Mouse (Mus musculus): ENCODE data around the gene Acot7.

The Acot7 gene

DNA sequence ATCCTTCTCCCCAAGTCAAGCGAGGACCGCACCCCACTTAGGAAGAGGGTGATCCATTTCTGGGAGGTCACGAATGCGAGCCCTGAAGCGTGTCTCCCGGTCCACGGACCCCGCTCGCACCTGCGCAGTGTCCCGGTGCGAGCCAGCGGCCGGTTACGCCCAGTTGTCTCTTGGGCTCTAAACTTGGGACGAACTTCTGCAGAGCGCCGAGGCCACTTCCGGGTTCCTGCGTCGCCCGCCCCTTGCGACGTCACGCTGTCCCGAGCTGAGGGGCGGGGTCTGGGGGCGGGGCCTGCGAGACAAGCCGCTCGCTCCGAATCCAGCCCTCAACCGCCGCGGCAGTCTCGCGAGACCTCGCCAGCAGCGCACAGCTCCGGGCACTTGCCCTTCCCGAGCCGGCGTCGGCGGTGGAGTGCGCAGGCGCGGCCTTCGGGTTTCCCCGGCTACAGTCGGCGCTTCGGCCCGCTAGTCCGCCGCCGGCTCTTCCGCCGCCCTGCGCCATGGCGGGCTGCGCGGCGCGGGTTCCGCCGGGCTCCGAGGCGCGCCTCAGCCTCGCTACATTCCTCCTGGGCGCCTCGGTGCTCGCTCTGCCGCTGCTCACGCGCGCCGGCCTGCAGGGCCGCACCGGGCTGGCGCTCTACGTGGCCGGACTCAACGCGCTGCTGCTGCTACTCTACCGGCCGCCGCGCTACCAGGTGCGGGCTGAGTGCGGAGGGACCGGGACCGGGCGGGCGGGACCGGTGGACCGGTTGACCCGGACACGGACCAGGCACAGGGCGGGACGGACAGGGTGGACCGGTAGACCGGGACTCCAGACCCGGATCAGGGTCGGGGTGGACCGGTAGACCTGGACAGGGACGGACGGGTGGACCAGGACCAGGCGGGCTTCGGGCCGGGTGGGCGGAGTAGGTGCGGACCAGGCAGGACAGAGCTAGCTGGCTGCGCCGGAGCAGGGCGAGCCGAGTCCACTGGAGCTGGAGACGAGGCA lies 119.2 kb downstream of the Acot7 start, which contains the start of gene Icmt:
Gene Icmt, plus strand, starts transcription at position 354 of the 988 bp plus-strand sequence.
- peak; percentile 87 for DNase-seq (ENCODE audit: low spot score)

- DNase-seq (ENCODE audit: low spot score) = no peak
These were observed 120.9 kb downstream of the Acot7 start for GRCm38 (mm10) chr4:152298836-152299235.

GRCm38 (mm10) chr4:152300375-152300774 lies 122.4 kb downstream of the Acot7 start:
- no peak for DNase-seq (ENCODE audit: low spot score)

GRCm38 (mm10) chr4:152302012-152302411 lies 124.1 kb downstream of the Acot7 start:
- DNase-seq (ENCODE audit: low spot score) = no peak

DNA sequence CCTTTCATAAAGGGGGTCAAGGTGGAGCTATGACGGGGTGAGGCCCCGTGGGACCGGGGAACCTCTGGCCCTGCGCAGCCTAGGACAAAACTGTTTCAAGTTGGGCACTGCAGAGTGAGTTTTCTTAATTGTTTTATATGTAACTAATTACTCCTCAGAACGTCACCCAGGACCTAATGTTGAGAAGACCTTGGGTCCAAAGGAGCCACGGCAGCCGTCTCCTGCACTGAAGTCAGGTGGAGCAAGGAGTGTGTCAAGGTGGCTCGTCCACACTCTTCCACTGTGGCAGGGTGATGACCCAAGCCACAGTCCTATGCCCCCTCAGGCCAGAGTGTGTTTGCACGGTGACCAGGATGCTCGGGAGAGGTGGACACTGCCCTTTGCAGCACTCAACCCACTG lies 125.2 kb downstream of the Acot7 start:
- DNase-seq (ENCODE audit: low spot score) = no peak

DNA sequence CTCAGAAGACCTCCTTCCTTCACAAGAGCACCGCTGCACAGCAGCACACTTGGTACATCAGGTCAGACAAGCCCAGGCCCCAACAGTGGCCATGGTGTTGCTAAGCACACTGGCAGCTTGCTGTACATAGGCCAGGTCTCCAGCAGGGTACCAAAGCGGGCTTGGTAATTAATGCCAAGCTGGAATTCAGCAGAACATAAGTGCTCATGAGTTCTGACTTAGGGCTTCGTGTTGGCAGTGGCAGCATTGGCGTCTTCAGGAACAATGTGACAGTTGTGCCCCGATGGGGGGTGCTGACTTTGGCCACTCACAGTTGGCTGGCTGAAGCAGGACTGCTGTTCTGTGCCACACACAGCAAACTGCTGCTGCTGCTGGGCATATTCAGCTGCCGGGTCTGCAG lies 126.8 kb downstream of the Acot7 start:
- no peak for DNase-seq (ENCODE audit: low spot score)

DNA sequence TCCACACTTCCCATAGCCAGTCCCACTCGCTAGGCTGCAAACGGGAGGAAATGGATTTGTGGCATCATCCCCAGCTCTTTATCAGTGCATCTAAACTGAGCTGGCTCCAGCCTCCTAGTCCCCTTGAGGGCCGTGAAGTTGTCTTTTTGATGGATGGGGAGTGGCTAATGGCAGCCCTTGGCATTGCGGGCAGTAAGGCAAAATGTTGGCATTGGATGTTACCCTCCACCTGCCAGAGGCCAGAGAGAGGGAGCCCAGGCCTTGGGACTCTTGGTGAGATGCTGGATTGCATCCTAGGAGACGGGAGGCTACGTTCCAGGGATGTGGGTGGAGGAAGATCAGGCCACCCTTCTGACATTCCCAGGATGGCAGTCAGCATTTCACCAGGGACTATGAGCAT lies 128.1 kb downstream of the Acot7 start:
- no peak for DNase-seq (ENCODE audit: low spot score)

DNA sequence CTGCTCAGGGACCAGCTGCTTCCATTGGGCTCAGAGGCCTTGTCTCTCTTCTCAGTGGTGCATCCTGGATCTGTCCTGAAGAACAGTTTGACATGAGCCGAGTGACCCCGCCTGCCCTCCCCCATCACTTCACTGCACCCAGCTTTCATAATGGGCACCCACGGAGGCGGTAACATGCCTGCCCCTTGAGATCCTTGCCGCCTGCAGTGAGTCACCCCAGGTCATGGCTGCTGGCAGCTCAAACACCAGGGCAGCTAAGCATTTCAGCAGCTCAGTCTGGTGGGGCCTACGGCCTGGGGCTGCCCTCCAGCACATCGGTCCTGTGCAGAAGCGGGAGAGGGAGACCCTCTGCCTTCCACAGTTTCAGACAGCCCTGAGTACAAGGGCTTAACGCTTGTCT lies 129.6 kb downstream of the Acot7 start:
- no peak for DNase-seq (ENCODE audit: low spot score)

GRCm38 (mm10) chr4:152312186-152312585 lies 134.3 kb downstream of the Acot7 start:
- no peak for DNase-seq (ENCODE audit: low spot score)

- no peak for DNase-seq (ENCODE audit: low spot score)
These were observed 135.3 kb downstream of the Acot7 start for GRCm38 (mm10) chr4:152313211-152313632.

GRCm38 (mm10) chr4:152313934-152314333 lies 136.0 kb downstream of the Acot7 start:
- no peak for DNase-seq (ENCODE audit: low spot score)

- DNase-seq (ENCODE audit: low spot score) = no peak
These were observed 137.7 kb downstream of the Acot7 start for GRCm38 (mm10) chr4:152315498-152316213.

DNA sequence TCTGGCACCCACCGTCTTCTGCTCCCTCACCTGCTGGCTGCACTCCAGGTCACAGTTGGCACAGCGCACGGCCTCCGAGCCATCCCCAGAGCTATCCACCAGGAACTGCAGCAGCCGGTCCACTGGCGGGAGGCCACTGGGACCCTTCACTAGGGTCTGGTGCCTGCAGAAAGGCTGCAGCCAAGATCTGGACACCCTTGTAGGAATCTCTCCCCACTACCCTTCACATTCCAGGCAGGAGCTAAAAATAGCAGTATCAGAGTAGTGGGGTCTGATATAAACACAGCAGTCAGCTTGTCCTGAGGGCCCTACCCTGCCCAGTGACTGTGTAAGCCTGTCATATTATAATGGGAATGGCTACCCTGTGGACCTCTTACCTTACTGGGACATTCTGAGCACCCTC lies 139.7 kb downstream of the Acot7 start:
- no peak for DNase-seq (ENCODE audit: low spot score)

DNA sequence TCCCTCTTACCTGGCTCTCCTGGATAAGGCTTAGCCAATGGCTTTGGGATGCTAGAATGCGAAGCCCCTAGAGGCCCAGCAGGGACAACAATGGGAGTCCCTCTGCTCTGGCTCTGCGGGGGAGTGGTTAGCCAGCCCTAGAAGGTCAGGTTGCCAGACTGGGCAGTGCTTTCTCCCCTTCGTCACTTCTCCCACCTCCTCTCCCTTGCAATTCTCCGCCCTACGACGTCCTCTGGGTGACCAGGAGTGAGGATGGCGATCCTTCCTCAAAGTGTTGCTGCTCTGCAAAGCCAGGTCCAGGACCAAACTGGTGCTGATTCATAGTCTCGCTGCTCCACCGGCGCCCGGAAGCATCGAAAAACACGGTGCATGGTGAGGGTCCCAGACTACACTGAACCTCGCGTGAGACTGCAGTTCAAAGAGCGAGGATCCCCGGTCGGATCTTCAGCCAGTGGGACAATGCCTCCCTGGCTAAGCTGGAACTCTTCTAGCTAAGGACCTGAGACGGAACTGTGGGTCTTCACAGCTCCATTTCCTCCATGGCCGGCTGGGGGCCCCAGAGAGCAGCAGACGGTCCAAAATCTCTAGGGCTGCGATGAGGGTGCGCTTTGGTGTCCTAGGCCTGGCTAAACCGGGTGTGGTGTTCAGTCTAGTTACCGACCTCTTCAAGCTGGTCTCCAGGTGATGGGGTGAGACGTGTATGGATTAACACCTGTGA lies 140.7 kb downstream of the Acot7 start, which contains the start of gene Rnf207:
Gene Rnf207, minus strand, starts transcription at position 477 of the 718 bp plus-strand sequence.
- DNase-seq (ENCODE audit: low spot score) = no peak
